Mouse (Mus musculus): Measurements from ENCODE around the gene Cdhr5. TPM values are rescaled to one million over a fixed set of nuclear protein-coding genes. Genes with fewer than 3 reads are reported as not detected.

Cdhr5 gene
- polyA plus RNA-seq, 2 experiments = 0.29 to 0.43 TPM

- Histone ChIP-seq H3K4me2 (replicated peaks; ENCODE audit: low read depth, low read length, severe bottlenecking) (no peak overlapping the region), H3K4me1 (ENCODE audit: control insufficient read depth, insufficient read depth, low read length) (no peaks in the 10 kb centered on the region), H3K4me3 (replicated peaks; ENCODE audit: low read length) (no peak overlapping the region), H3K27me3 (ENCODE audit: control insufficient read depth, insufficient read depth, low read length) (peaks cover 14% of the 10 kb centered on the region), H3K27ac (replicated peaks; ENCODE audit: low read depth, low read length) (no peak overlapping the region), H3K36me3 (ENCODE audit: control insufficient read depth, insufficient read depth, low read length) (peaks cover 53% of the 10 kb centered on the region), H3K9me3 (ENCODE audit: control insufficient read depth, low read length) (no peaks in the 10 kb centered on the region), H3K9ac (ENCODE audit: low read depth, low read length, severe bottlenecking) (no peak overlapping the region)
- no peak for ATAC-seq (ENCODE audit: low FRiP score, low read depth)
- no peak for DNase-seq (ENCODE audit: low spot score)
- WGBS = 95% methylated on average over 8 of the region's 8 CpGs
- no peak for TF ChIP-seq POLR2A (IDR thresholded peaks at IDR 0.05; ENCODE audit: borderline replicate concordance, extremely low read depth, insufficient read depth, insufficient read length)
These were observed 22.6 kb upstream of the Cdhr5 start for GRCm38 (mm10) chr7:141299175-141299574.

DNA sequence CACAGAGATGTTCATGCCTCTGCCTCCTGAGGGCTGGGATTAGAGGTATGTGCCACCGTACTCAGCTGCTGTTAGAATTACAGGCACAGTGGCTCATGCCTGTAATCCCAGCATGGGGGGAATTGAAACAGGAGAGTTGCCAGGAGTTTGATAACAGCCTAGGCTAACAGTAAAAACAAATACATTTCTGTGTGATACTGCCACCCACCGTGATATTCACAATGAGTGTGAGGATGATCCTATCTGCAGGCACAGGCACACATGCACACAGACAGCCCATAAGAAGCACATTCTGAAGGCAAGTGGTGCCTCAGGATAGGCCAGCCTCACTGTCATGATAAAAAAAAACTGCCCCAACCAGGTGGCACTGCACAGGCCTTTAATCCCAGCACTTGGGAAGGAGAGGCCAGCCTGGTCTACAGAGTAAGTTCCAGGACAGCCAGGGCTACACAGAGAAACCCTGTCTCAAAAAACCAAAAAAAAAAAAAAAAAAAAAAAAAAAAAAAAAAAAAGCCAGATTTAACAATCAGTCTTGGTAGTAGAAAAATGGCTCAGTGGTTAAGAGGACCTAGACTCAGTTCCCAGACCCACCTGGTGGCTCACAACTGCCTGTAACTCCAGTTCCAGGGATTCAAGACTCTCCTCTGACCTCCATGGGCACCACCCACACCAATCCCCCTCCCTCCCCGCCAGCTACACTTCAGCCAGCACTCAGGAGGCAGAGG is 21.5 kb upstream of the Cdhr5 start:
- ATAC-seq (ENCODE audit: low FRiP score, low read depth) (no peak), DNase-seq (ENCODE audit: low spot score) (no peak)
- Histone ChIP-seq H3K9me3 (ENCODE audit: control insufficient read depth, low read length) (no peaks in the 10 kb centered on the region), H3K4me1 (ENCODE audit: control insufficient read depth, insufficient read depth, low read length) (no peaks in the 10 kb centered on the region), H3K4me3 (replicated peaks; ENCODE audit: low read length) (no peak overlapping the region), H3K27ac (replicated peaks; ENCODE audit: low read depth, low read length) (no peak overlapping the region), H3K27me3 (ENCODE audit: control insufficient read depth, insufficient read depth, low read length) (peaks cover 25% of the 10 kb centered on the region), H3K36me3 (ENCODE audit: control insufficient read depth, insufficient read depth, low read length) (peaks cover 43% of the 10 kb centered on the region), H3K4me2 (replicated peaks; ENCODE audit: low read depth, low read length, severe bottlenecking) (no peak overlapping the region), H3K9ac (ENCODE audit: low read depth, low read length, severe bottlenecking) (no peak overlapping the region)
- TF ChIP-seq POLR2A (IDR thresholded peaks at IDR 0.05; ENCODE audit: borderline replicate concordance, extremely low read depth, insufficient read depth, insufficient read length) = no peak
- WGBS = 82% methylated on average over 3 of the region's 3 CpGs

- Histone ChIP-seq H3K4me3 (replicated peaks; ENCODE audit: low read length) (peak overlapping the region; percentile 39), H3K36me3 (ENCODE audit: control insufficient read depth, insufficient read depth, low read length) (peaks cover 16% of the 10 kb centered on the region; the same call in 1 of the 2 replicates), H3K27me3 (ENCODE audit: control insufficient read depth, insufficient read depth, low read length) (peaks cover 42% of the 10 kb centered on the region), H3K9me3 (ENCODE audit: control insufficient read depth, low read length) (no peaks in the 10 kb centered on the region), H3K27ac (replicated peaks; ENCODE audit: low read depth, low read length) (no peak overlapping the region), H3K4me2 (replicated peaks; ENCODE audit: low read depth, low read length, severe bottlenecking) (peak overlapping the region; percentile 79), H3K9ac (ENCODE audit: low read depth, low read length, severe bottlenecking) (peak overlapping the region; percentile 53; the same call in 1 of the 2 replicates), H3K4me1 (ENCODE audit: control insufficient read depth, insufficient read depth, low read length) (peaks cover 4% of the 10 kb centered on the region; the same call in 1 of the 2 replicates)
- ATAC-seq (ENCODE audit: low FRiP score, low read depth) = no peak
- no peak for TF ChIP-seq POLR2A (IDR thresholded peaks at IDR 0.05; ENCODE audit: borderline replicate concordance, extremely low read depth, insufficient read depth, insufficient read length)
- WGBS = 12% methylated on average over 15 of the region's 22 CpGs
- DNase-seq (ENCODE audit: low spot score) = no peak
These were observed 17.9 kb upstream of the Cdhr5 start for GRCm38 (mm10) chr7:141294479-141294878.

GRCm38 (mm10) chr7:141293852-141294471 is 17.4 kb upstream of the Cdhr5 start:
- H3K27me3 ChIP-seq (ENCODE audit: control insufficient read depth, insufficient read depth, low read length) = peaks cover 42% of the 10 kb centered on the region
- peak overlapping the region; percentile 79 for H3K4me2 ChIP-seq (replicated peaks; ENCODE audit: low read depth, low read length, severe bottlenecking)
- H3K9ac ChIP-seq (ENCODE audit: low read depth, low read length, severe bottlenecking) = peak overlapping the region; percentile 53
- H3K9me3 ChIP-seq (ENCODE audit: control insufficient read depth, low read length) = no peaks in the 10 kb centered on the region
- H3K27ac ChIP-seq (replicated peaks; ENCODE audit: low read depth, low read length) = no peak overlapping the region
- DNase-seq (ENCODE audit: low spot score) = no peak
- H3K4me1 ChIP-seq (ENCODE audit: control insufficient read depth, insufficient read depth, low read length) = peaks cover 4% of the 10 kb centered on the region; the same call in 1 of the 2 replicates
- under 1% methylated on average over 31 of the region's 53 CpGs for WGBS
- no peak for TF ChIP-seq POLR2A (IDR thresholded peaks at IDR 0.05; ENCODE audit: borderline replicate concordance, extremely low read depth, insufficient read depth, insufficient read length)
- peaks cover 16% of the 10 kb centered on the region; the same call in 1 of the 2 replicates for H3K36me3 ChIP-seq (ENCODE audit: control insufficient read depth, insufficient read depth, low read length)
- ATAC-seq (ENCODE audit: low FRiP score, low read depth) = peak; percentile 10; the same call in 1 of the 2 replicates
- peak overlapping the region; percentile 39 for H3K4me3 ChIP-seq (replicated peaks; ENCODE audit: low read length)

- 46% methylated on average over 15 of the region's 15 CpGs for WGBS
These were observed 16.2 kb upstream of the Cdhr5 start for GRCm38 (mm10) chr7:141292583-141293388.

More at GRCm38 (mm10) chr7:141292583-141293388, 16.2 kb upstream of the Cdhr5 start:
- Histone ChIP-seq H3K27ac (replicated peaks; ENCODE audit: low read depth, low read length) (no peak overlapping the region), H3K4me1 (ENCODE audit: control insufficient read depth, insufficient read depth, low read length) (peaks cover 4% of the 10 kb centered on the region; the same call in 1 of the 2 replicates), H3K27me3 (ENCODE audit: control insufficient read depth, insufficient read depth, low read length) (peaks cover 42% of the 10 kb centered on the region), H3K9me3 (ENCODE audit: control insufficient read depth, low read length) (no peaks in the 10 kb centered on the region), H3K36me3 (ENCODE audit: control insufficient read depth, insufficient read depth, low read length) (0 out of 2 replicates have a peak, but pooled peaks cover 11% of the 10 kb centered on the region), H3K4me2 (replicated peaks; ENCODE audit: low read depth, low read length, severe bottlenecking) (peak overlapping the region; percentile 99), H3K9ac (ENCODE audit: low read depth, low read length, severe bottlenecking) (peak overlapping the region; percentile 63), H3K4me3 (replicated peaks; ENCODE audit: low read length) (peak overlapping the region; percentile 55)
- TF ChIP-seq POLR2A (IDR thresholded peaks at IDR 0.05; ENCODE audit: borderline replicate concordance, extremely low read depth, insufficient read depth, insufficient read length) = no peak
- ATAC-seq (ENCODE audit: low FRiP score, low read depth) (no peak), DNase-seq (ENCODE audit: low spot score) (no peak)
